ENCODE assay signal across 40 mouse cellular contexts in genomic region chr2:25213266-25213865, GRCm38 (mm10). TPM values are rescaled to one million over a fixed set of nuclear protein-coding genes. Genes with fewer than 3 reads are reported as not detected.
DNase-seq lines count a peak whose midpoint lies in the region; ATAC-seq and TF ChIP-seq lines count a peak whose summit lies in the region.
"Had no signal": no experiment of that assay in that cellular context is flagged by ENCODE, and none has a peak within 500 bp of the region (broad histone marks: within the 10 kb centered on the region; RNA-seq: fewer than 3 reads in every experiment).

No protein-coding gene starts in this region.

- no peaks in the 10 kb centered on the region for H3K9me3 ChIP-seq in forebrain, embryonic 10.5 days
- no peaks in the 10 kb centered on the region for H3K9me3 ChIP-seq in forebrain, embryonic 16.5 days (ENCODE audit: control insufficient read depth, low read length)
- no peaks in the 10 kb centered on the region for H3K9me3 ChIP-seq in megakaryocyte, embryonic 14.5 days
- H3K9me3 ChIP-seq in ES-E14 (ENCODE audit: control insufficient read depth, insufficient read depth, low read depth, low read length): no peaks in the 10 kb centered on the region
- H3K9me3 ChIP-seq: embryonic facial prominence, embryonic 10.5 days; embryonic facial prominence, embryonic 13.5 days; forebrain, embryonic 13.5 days; G1E; heart, embryonic 12.5 days; heart, embryonic 15.5 days had no signal

- peak overlapping the region; percentile 2; the same call in 1 of the 2 replicates for H3K4me3 ChIP-seq in forebrain, embryonic 10.5 days
- H3K4me3 ChIP-seq in forebrain, embryonic 16.5 days (replicated peaks; ENCODE audit: low read length): no peak overlapping the region
- H3K4me3 ChIP-seq in megakaryocyte, embryonic 14.5 days (replicated peaks): peak overlapping the region; percentile 29
- peak overlapping the region; percentile 19 to 59 for H3K4me3 ChIP-seq in ES-E14 (ENCODE audit: insufficient read depth in 1 of 2, low read depth in 1 of 2, low read length in 2 of 2, poor library complexity in 1 of 2, severe bottlenecking in 1 of 2)
- no peak overlapping the region for H3K4me3 ChIP-seq in left cerebral cortex, adult 2 months
- H3K4me3 ChIP-seq: embryonic facial prominence, embryonic 10.5 days; embryonic facial prominence, embryonic 13.5 days; erythroblast, embryonic 14.5 days; forebrain, embryonic 13.5 days; gastrocnemius, adult 2 months; heart, embryonic 12.5 days; heart, embryonic 15.5 days had no signal

- in situ Hi-C loops in ES-E14 (cut with MboI; ENCODE audit: low sequenced_read_pairs in 2 of 2, unreplicated experiment in 2 of 2): no loop called here

- peaks cover 14% of the 10 kb centered on the region for H3K36me3 ChIP-seq in forebrain, embryonic 10.5 days (replicated peaks)
- no peaks in the 10 kb centered on the region for H3K36me3 ChIP-seq in forebrain, embryonic 16.5 days (ENCODE audit: control insufficient read depth, insufficient read depth)
- H3K36me3 ChIP-seq in megakaryocyte, embryonic 14.5 days (replicated peaks; ENCODE audit: low read length): peaks cover 21% of the 10 kb centered on the region
- 0 out of 2 replicates have a peak, but pooled peaks cover 2% of the 10 kb centered on the region for H3K36me3 ChIP-seq in ES-E14 (ENCODE audit: control insufficient read depth, insufficient read depth, low read length, poor library complexity, severe bottlenecking)

- peaks cover 26% of the 10 kb centered on the region for H3K4me1 ChIP-seq in forebrain, embryonic 10.5 days
- H3K4me1 ChIP-seq in forebrain, embryonic 16.5 days (replicated peaks; ENCODE audit: control insufficient read depth, insufficient read depth, low read length): peaks cover 15% of the 10 kb centered on the region
- peaks cover 66% of the 10 kb centered on the region for H3K4me1 ChIP-seq in megakaryocyte, embryonic 14.5 days
- peaks cover 8 to 10% of the 10 kb centered on the region in 2 experiments; a peak in 2 of 4 replicates for H3K4me1 ChIP-seq in ES-E14 (ENCODE audit: control insufficient read depth in 2 of 2, insufficient read depth in 2 of 2, low read length in 2 of 2, poor library complexity in 1 of 2)

- 67% methylated on average over 23 of the region's 23 CpGs for WGBS in forebrain, embryonic 10.5 days
- 65% methylated on average over 23 of the region's 23 CpGs for WGBS in forebrain, embryonic 16.5 days

- no peak for TF ChIP-seq CTCF in left cerebral cortex, adult 2 months (IDR thresholded peaks at IDR 0.05)

- H3K27me3 ChIP-seq in forebrain, embryonic 10.5 days (ENCODE audit: poor library complexity, severe bottlenecking): peaks cover 22% of the 10 kb centered on the region
- 0 out of 2 replicates have a peak, but pooled peaks cover 4% of the 10 kb centered on the region for H3K27me3 ChIP-seq in forebrain, embryonic 16.5 days (replicated peaks; ENCODE audit: control insufficient read depth, insufficient read depth, low read length)
- peaks cover 2% of the 10 kb centered on the region for H3K27me3 ChIP-seq in megakaryocyte, embryonic 14.5 days (replicated peaks)
- H3K27me3 ChIP-seq: embryonic facial prominence, embryonic 13.5 days; forebrain, embryonic 13.5 days; Patski had no signal

- ATAC-seq in forebrain, embryonic 16.5 days: no peak
- no peak for ATAC-seq in megakaryocyte, adult 5-6 weeks (ENCODE audit: poor library complexity, severe bottlenecking)
- ATAC-seq: activated CD4-positive, CD25-positive, alpha-beta regulatory T cell, adult 4 months; forebrain, embryonic 13.5 days; forebrain, postnatal 0 days; hindbrain, postnatal 0 days; inflammation-experienced regulatory T-cells, adult 6 months; intestine, embryonic 16.5 days; Patski had no signal

- H3K4me2 ChIP-seq in forebrain, embryonic 16.5 days (ENCODE audit: low read length): no peak overlapping the region
- H3K4me2 ChIP-seq: embryonic facial prominence, embryonic 13.5 days; forebrain, embryonic 13.5 days; heart, embryonic 12.5 days; heart, embryonic 15.5 days; hindbrain, embryonic 14.5 days had no signal

- intact Hi-C loops in left cerebral cortex, adult 2 months (cut with DNase I): no loop called here

- DNase-seq in forebrain, embryonic 10.5 days (ENCODE audit: extremely low spot score, low spot score): no peak
- DNase-seq in A20 (ENCODE audit: low read depth, low spot score) (peak; percentile 81), ES-E14 (ENCODE audit: low read depth, low spot score) (no peak)
- no peak for DNase-seq in left cerebral cortex, adult 2 months (ENCODE audit: extremely low spot score in 1 of 2, low spot score in 2 of 2)
- no peak for DNase-seq in layer of hippocampus, adult 9-11 months
- DNase-seq: adrenal gland, adult 8-10 months; adrenal gland, postnatal 25 days; B cell, adult 2 months; cerebellum, adult 11-12 months; cerebellum, adult 8-10 months; cerebellum, postnatal 10 days; cerebellum, postnatal 36 days; embryo, embryonic 11 days; forebrain, postnatal 0 days; gastrocnemius, adult 2 months; gastrocnemius, postnatal 14 days; heart, postnatal 10 days; heart, postnatal 36 days had no signal

- H3K9ac ChIP-seq in forebrain, embryonic 16.5 days (replicated peaks; ENCODE audit: low read depth, low read length): no peak overlapping the region
- peak overlapping the region; percentile 55 for H3K9ac ChIP-seq in ES-E14 (ENCODE audit: insufficient read depth, low read depth, low read length, poor library complexity, severe bottlenecking)
- H3K9ac ChIP-seq: embryonic facial prominence, embryonic 13.5 days; forebrain, embryonic 13.5 days; forebrain, postnatal 0 days; heart, embryonic 12.5 days; heart, embryonic 15.5 days; hindbrain, embryonic 14.5 days had no signal

- no peak overlapping the region for H3K27ac ChIP-seq in forebrain, embryonic 10.5 days
- no peak overlapping the region for H3K27ac ChIP-seq in forebrain, embryonic 16.5 days (ENCODE audit: low read length)
- no peak overlapping the region for H3K27ac ChIP-seq in ES-E14 (ENCODE audit: insufficient read depth, low read depth, low read length, poor library complexity, severe bottlenecking)
- H3K27ac ChIP-seq in left cerebral cortex, adult 2 months: no peak overlapping the region
- H3K27ac ChIP-seq: embryonic facial prominence, embryonic 10.5 days; embryonic facial prominence, embryonic 13.5 days; forebrain, embryonic 13.5 days; gastrocnemius, adult 2 months; heart, embryonic 15.5 days; hindbrain, embryonic 14.5 days; hindbrain, postnatal 0 days had no signal

TF ChIP-seq in ES-E14, 5 proteins besides CTCF, POLR2A, EP300 and RAD21:
- TF ChIP-seq CHD2 (IDR thresholded peaks at IDR 0.05; ENCODE audit: low read depth, low read length) (no peak), ZNF384 (IDR thresholded peaks at IDR 0.05; ENCODE audit: low read depth, low read length) (no peak), MAFK (IDR thresholded peaks at IDR 0.05; ENCODE audit: insufficient read depth, low read depth, low read length) (no peak)

RNA-seq across cellular contexts. Expression of gene Stpg3, which starts 1.1 kb away (rescaled TPM):
- not detected in 2 replicates for polyA plus RNA-seq in forebrain, embryonic 10.5 days (2016; fragmentation: Nextera tagmentation; extraction: Ambion mirVana)
- polyA plus RNA-seq in forebrain, embryonic 16.5 days (2015; fragmentation: Nextera tagmentation; extraction: Ambion mirVana): not detected in 2 replicates
- polyA plus RNA-seq in megakaryocyte, embryonic 14.5 days (2012; ENCODE audit: insufficient read depth, low replicate concordance): 0.08 and 1.5 TPM in 2 replicates
- not detected in 2 replicates for total RNA-seq in megakaryocyte, adult 5-6 weeks (2015)
- not detected in 2 replicates for total RNA-seq in megakaryocyte, adult 5-6 weeks (2017)
- total RNA-seq in ES-E14 (2012; rRNA removed): 0.45 and 1.1 TPM in 2 replicates
- not detected for total RNA-seq in left cerebral cortex, adult 2 months (2021)
- total RNA-seq: adrenal gland, adult 8-10 months; adrenal gland, postnatal 25 days; CH12.LX; forebrain, postnatal 0 days; G1E; gastrocnemius, adult 2 months; gastrocnemius, postnatal 14 days; gastrocnemius, postnatal 4 days; heart, adult 8-10 months; heart, postnatal 10 days; heart, postnatal 36 days; hindbrain, postnatal 0 days had no signal
- polyA plus RNA-seq: activated CD4-positive, CD25-positive, alpha-beta regulatory T cell, adult 4 months; brain, embryonic 14.5 days; cortical plate, adult 2 months; embryonic facial prominence, embryonic 10.5 days; erythroblast, embryonic 14.5 days; forebrain, embryonic 13.5 days; forebrain, postnatal 0 days; G1E; heart, embryonic 12.5 days; heart, embryonic 15.5 days; hindbrain, embryonic 11.5 days; hindbrain, embryonic 14.5 days; hindbrain, postnatal 0 days; inflammation-experienced regulatory T-cells, adult 6 months; intestine, embryonic 16.5 days had no signal

RNA-seq across cellular contexts. Expression of gene Nelfb, which starts 2.1 kb away (rescaled TPM):
- 128 and 130 TPM in 2 replicates for polyA plus RNA-seq in forebrain, embryonic 10.5 days (2016; fragmentation: Nextera tagmentation; extraction: Ambion mirVana)
- polyA plus RNA-seq in forebrain, embryonic 16.5 days (2015; fragmentation: Nextera tagmentation; extraction: Ambion mirVana): 91.7 and 101 TPM in 2 replicates
- 22.9 and 24.0 TPM in 2 replicates for polyA plus RNA-seq in megakaryocyte, embryonic 14.5 days (2012; ENCODE audit: insufficient read depth, low replicate concordance)
- 21.4 and 23.8 TPM in 2 replicates for total RNA-seq in megakaryocyte, adult 5-6 weeks (2015)
- total RNA-seq in megakaryocyte, adult 5-6 weeks (2017): 30.1 and 36.5 TPM in 2 replicates
- total RNA-seq in ES-E14 (2012; rRNA removed): 50.9 and 60.9 TPM in 2 replicates
- 10 to 100 TPM; 53.4 to 64.3 TPM for total RNA-seq in left cerebral cortex, adult 2 months (2021)

RNA-seq across cellular contexts. Expression of gene Fam166a, which starts 5.2 kb away (rescaled TPM):
- polyA plus RNA-seq in forebrain, embryonic 10.5 days (2016; fragmentation: Nextera tagmentation; extraction: Ambion mirVana): 0.67 and 0.80 TPM in 2 replicates
- not detected in 2 replicates for polyA plus RNA-seq in forebrain, embryonic 16.5 days (2015; fragmentation: Nextera tagmentation; extraction: Ambion mirVana)
- polyA plus RNA-seq in megakaryocyte, embryonic 14.5 days (2012; ENCODE audit: insufficient read depth, low replicate concordance): not detected in 2 replicates
- total RNA-seq in megakaryocyte, adult 5-6 weeks (2015): 0.20 and 0.57 TPM in 2 replicates
- not detected in 2 replicates for total RNA-seq in megakaryocyte, adult 5-6 weeks (2017)
- 0.49 and 0.74 TPM in 2 replicates for total RNA-seq in ES-E14 (2012; rRNA removed)
- not detected for total RNA-seq in left cerebral cortex, adult 2 months (2021)
- total RNA-seq: forebrain, postnatal 0 days; G1E; gastrocnemius, adult 2 months; gastrocnemius, postnatal 14 days; heart, adult 8-10 months; heart, postnatal 10 days; heart, postnatal 36 days; hindbrain, postnatal 0 days had no signal
- polyA plus RNA-seq: activated CD4-positive, CD25-positive, alpha-beta regulatory T cell, adult 4 months; embryonic facial prominence, embryonic 13.5 days; erythroblast, embryonic 14.5 days; forebrain, embryonic 13.5 days; forebrain, postnatal 0 days; G1E; heart, embryonic 12.5 days; hindbrain, embryonic 11.5 days; hindbrain, embryonic 14.5 days; hindbrain, postnatal 0 days; inflammation-experienced regulatory T-cells, adult 6 months had no signal

RNA-seq across cellular contexts. Expression of gene Tubb4b, which starts 11.1 kb away (rescaled TPM):
- polyA plus RNA-seq in forebrain, embryonic 10.5 days (2016; fragmentation: Nextera tagmentation; extraction: Ambion mirVana): 736 and 780 TPM in 2 replicates
- 394 TPM in 2 replicates for polyA plus RNA-seq in forebrain, embryonic 16.5 days (2015; fragmentation: Nextera tagmentation; extraction: Ambion mirVana)
- 264 and 365 TPM in 2 replicates for polyA plus RNA-seq in megakaryocyte, embryonic 14.5 days (2012; ENCODE audit: insufficient read depth, low replicate concordance)
- total RNA-seq in megakaryocyte, adult 5-6 weeks (2015): 269 and 285 TPM in 2 replicates
- total RNA-seq in megakaryocyte, adult 5-6 weeks (2017): 371 and 385 TPM in 2 replicates
- 745 and 819 TPM in 2 replicates for total RNA-seq in ES-E14 (2012; rRNA removed)
- total RNA-seq in left cerebral cortex, adult 2 months (2021): 100 to 1,000 TPM; 317 to 329 TPM

RNA-seq across cellular contexts. Expression of gene Tor4a, which starts 16.7 kb away (rescaled TPM):
- 1.3 and 1.5 TPM in 2 replicates for polyA plus RNA-seq in forebrain, embryonic 10.5 days (2016; fragmentation: Nextera tagmentation; extraction: Ambion mirVana)
- polyA plus RNA-seq in forebrain, embryonic 16.5 days (2015; fragmentation: Nextera tagmentation; extraction: Ambion mirVana): 0.85 and 1.6 TPM in 2 replicates
- polyA plus RNA-seq in megakaryocyte, embryonic 14.5 days (2012; ENCODE audit: insufficient read depth, low replicate concordance): 10.3 and 14.6 TPM in 2 replicates
- total RNA-seq in megakaryocyte, adult 5-6 weeks (2015): 17.4 and 19.7 TPM in 2 replicates
- total RNA-seq in megakaryocyte, adult 5-6 weeks (2017): 25.1 and 29.6 TPM in 2 replicates
- total RNA-seq in ES-E14 (2012; rRNA removed): 11.1 and 17.0 TPM in 2 replicates
- total RNA-seq in left cerebral cortex, adult 2 months (2021): 1 to 10 TPM; 2.0 to 2.2 TPM

Comparison
In these comparisons a context has a peak if more than half of its experiments do, and no peak if none do; other contexts are left out.
1. H3K4me3 ChIP-seq: peak in forebrain, embryonic 10.5 days (single experiment), megakaryocyte, embryonic 14.5 days (single experiment) and ES-E14 (2 of 2); none in forebrain, embryonic 16.5 days (single experiment) and left cerebral cortex, adult 2 months (single experiment).